Mouse (Mus musculus): ENCODE data around the gene Map1a. TPM values are rescaled to one million over a fixed set of nuclear protein-coding genes. Genes with fewer than 3 reads are reported as not detected.

The Map1a gene
- polyA plus RNA-seq, 1 experiment from 2014 or later: 22.5 TPM

Other genes starting within 250 kb of the Map1a start
- not detected in 2 replicates for gene Tgm5, start 203.8 kb upstream of the Map1a start, polyA plus RNA-seq (2015; fragmentation: Nextera tagmentation; extraction: Ambion mirVana)
- not detected in 2 replicates for gene Tgm7, start 179.8 kb upstream of the Map1a start, polyA plus RNA-seq (2015; fragmentation: Nextera tagmentation; extraction: Ambion mirVana)
- 32.1 and 32.4 TPM in 2 replicates for gene Adal, start 149.2 kb upstream of the Map1a start, polyA plus RNA-seq (2015; fragmentation: Nextera tagmentation; extraction: Ambion mirVana)
- 21.7 and 23.1 TPM in 2 replicates for gene Lcmt2, start 148.9 kb upstream of the Map1a start, polyA plus RNA-seq (2015; fragmentation: Nextera tagmentation; extraction: Ambion mirVana)
- gene Tubgcp4, start 118.9 kb upstream of the Map1a start, polyA plus RNA-seq (2015; fragmentation: Nextera tagmentation; extraction: Ambion mirVana): 54.6 and 56.9 TPM in 2 replicates
- gene Zscan29, start 118.5 kb upstream of the Map1a start, polyA plus RNA-seq (2015; fragmentation: Nextera tagmentation; extraction: Ambion mirVana): 7.0 and 7.1 TPM in 2 replicates
- gene Trp53bp1, start 18.2 kb upstream of the Map1a start, polyA plus RNA-seq (2015; fragmentation: Nextera tagmentation; extraction: Ambion mirVana): 186 and 214 TPM in 2 replicates
- 20.6 and 21.6 TPM in 2 replicates for gene Ppip5k1, start 65.8 kb downstream of the Map1a start, polyA plus RNA-seq (2015; fragmentation: Nextera tagmentation; extraction: Ambion mirVana)
- 70.6 and 75.6 TPM in 2 replicates for gene Ckmt1, start 68.1 kb downstream of the Map1a start, polyA plus RNA-seq (2015; fragmentation: Nextera tagmentation; extraction: Ambion mirVana)
- gene Strc, start 97.6 kb downstream of the Map1a start, polyA plus RNA-seq (2015; fragmentation: Nextera tagmentation; extraction: Ambion mirVana): not detected in 2 replicates
- 351 and 354 TPM in 2 replicates for gene Pdia3, start 124.2 kb downstream of the Map1a start, polyA plus RNA-seq (2015; fragmentation: Nextera tagmentation; extraction: Ambion mirVana)
- 5.9 and 7.0 TPM in 2 replicates for gene Catsper2, start 124.2 kb downstream of the Map1a start, polyA plus RNA-seq (2015; fragmentation: Nextera tagmentation; extraction: Ambion mirVana)
- gene Ell3, start 154.7 kb downstream of the Map1a start, polyA plus RNA-seq (2015; fragmentation: Nextera tagmentation; extraction: Ambion mirVana): 2.2 and 3.0 TPM in 2 replicates
- gene Serf2, start 159.6 kb downstream of the Map1a start, polyA plus RNA-seq (2015; fragmentation: Nextera tagmentation; extraction: Ambion mirVana): 267 and 285 TPM in 2 replicates
- 106 and 112 TPM in 2 replicates for gene Hypk, start 163.7 kb downstream of the Map1a start, polyA plus RNA-seq (2015; fragmentation: Nextera tagmentation; extraction: Ambion mirVana)
- gene Serinc4, start 167.2 kb downstream of the Map1a start, polyA plus RNA-seq (2015; fragmentation: Nextera tagmentation; extraction: Ambion mirVana): 2.2 and 2.4 TPM in 2 replicates
- gene Mfap1b, start 184.5 kb downstream of the Map1a start, polyA plus RNA-seq (2015; fragmentation: Nextera tagmentation; extraction: Ambion mirVana): 77.3 and 77.5 TPM in 2 replicates
- gene Mfap1a, start 217.1 kb downstream of the Map1a start, polyA plus RNA-seq (2015; fragmentation: Nextera tagmentation; extraction: Ambion mirVana): 33.1 and 33.6 TPM in 2 replicates
- 4.5 and 4.8 TPM in 2 replicates for gene Wdr76, start 217.1 kb downstream of the Map1a start, polyA plus RNA-seq (2015; fragmentation: Nextera tagmentation; extraction: Ambion mirVana)